Mouse (Mus musculus) embryonic facial prominence, embryonic 13.5 days (tissue): ENCODE results near the gene Mul1. TPM values are rescaled to one million over a fixed set of nuclear protein-coding genes. Genes with fewer than 3 reads are reported as not detected.
A peak's percentile ranks its signal among the peaks of the same experiment; 100 is the strongest.

Experiments
- ATAC-seq: fragments of 200-750 bp; cut with Nextera tagmentation; 2 replicates; pipeline ENCODE4 v1.8.0; 2017; ENCODE audit warnings: low read depth; ENCODE audit not compliant: insufficient number of reproducible peaks, insufficient read depth, low FRiP score, low TSS enrichment
- H3K27ac ChIP-seq: fragments of 300-500 bp; sonication (generic); 2 replicates; pipeline ENCODE4 v1.5.1; 2015; ENCODE audit warnings: moderate library complexity, mild to moderate bottlenecking, inconsistent platforms
- H3K27me3 ChIP-seq: fragments of 300-500 bp; sonication (generic); 2 replicates; pipeline ENCODE4 v1.6.1; 2015; ENCODE audit warnings: mild to moderate bottlenecking, inconsistent platforms
- H3K36me3 ChIP-seq: fragments of 300-500 bp; sonication (generic); 2 replicates; pipeline ENCODE4 v1.6.1; 2015; ENCODE audit warnings: mild to moderate bottlenecking, inconsistent platforms
- H3K4me1 ChIP-seq: fragments of 300-500 bp; sonication (generic); 2 replicates; pipeline ENCODE4 v1.6.1; 2015; ENCODE audit warnings: inconsistent platforms
- H3K4me2 ChIP-seq: fragments of 300-500 bp; sonication (generic); 2 replicates; pipeline ENCODE4 v1.6.1; 2015; ENCODE audit warnings: moderate library complexity, mild to moderate bottlenecking, inconsistent platforms
- H3K4me3 ChIP-seq: fragments of 300-500 bp; sonication (generic); 2 replicates; pipeline ENCODE4 v1.5.1; 2015; ENCODE audit warnings: mild to moderate bottlenecking, inconsistent platforms
- H3K9ac ChIP-seq: fragments of 300-500 bp; sonication (generic); 2 replicates; pipeline ENCODE4 v1.6.1; 2015; ENCODE audit warnings: mild to moderate bottlenecking, inconsistent platforms
- H3K9me3 ChIP-seq: fragments of 300-500 bp; sonication (generic); 2 replicates; pipeline ENCODE4 v1.6.1; 2016; ENCODE audit warnings: inconsistent platforms
- WGBS: fragments of 180-500 bp; shearing (Covaris S2); methylation state at CpG from one replicate; pipeline ENCODE4 v1.1.7; 2015; ENCODE audit warnings: mixed read lengths; 5-methylcytosine and 5-hydroxymethylcytosine counted together
- polyA plus RNA-seq: library from polyadenylated mRNA; unstranded; fragments of >200 nt; fragmentation: Nextera tagmentation; extraction: Ambion mirVana; gene quantifications from 2 replicates; pipeline ENCODE4 v1.2.1, GENCODE M21; 2015

Mul1 gene
- polyA plus RNA-seq, 1 experiment from 2014 or later, result 19.1 TPM

- no peak for ATAC-seq
- Histone ChIP-seq H3K9me3 (no peaks in the 10 kb centered on the region), H3K4me1 (peaks cover 24% of the 10 kb centered on the region), H3K36me3 (no peaks in the 10 kb centered on the region), H3K4me2 (peak overlapping the region; percentile 90), H3K9ac (peak overlapping the region; percentile 79), H3K27ac (peak overlapping the region; percentile 3), H3K27me3 (peaks cover 71% of the 10 kb centered on the region), H3K4me3 (peak overlapping the region; percentile 57)
- under 1% methylated on average over 58 of the region's 58 CpGs for WGBS
Measured at GRCm38 (mm10) chr4:138455141-138455955, 20.9 kb downstream of the Mul1 start.

- Histone ChIP-seq H3K9ac (peak overlapping the region; percentile 79), H3K4me3 (peak overlapping the region; percentile 57), H3K27ac (no peak overlapping the region), H3K36me3 (no peaks in the 10 kb centered on the region), H3K4me1 (peaks cover 24% of the 10 kb centered on the region), H3K4me2 (peak overlapping the region; percentile 90), H3K27me3 (peaks cover 69% of the 10 kb centered on the region), H3K9me3 (no peaks in the 10 kb centered on the region)
- WGBS, result 2% methylated on average over 17 of the region's 17 CpGs
- no peak for ATAC-seq
Measured at GRCm38 (mm10) chr4:138455956-138456341, 21.5 kb downstream of the Mul1 start.

- no peak overlapping the region for H3K27ac ChIP-seq
- no peak for ATAC-seq
- peak overlapping the region; percentile 79 for H3K9ac ChIP-seq
- peaks cover 24% of the 10 kb centered on the region for H3K4me1 ChIP-seq
- H3K36me3 ChIP-seq, result no peaks in the 10 kb centered on the region
- WGBS, result 6% methylated on average over 8 of the region's 8 CpGs
- H3K9me3 ChIP-seq, result no peaks in the 10 kb centered on the region
- H3K27me3 ChIP-seq, result peaks cover 63% of the 10 kb centered on the region
- peak overlapping the region; percentile 90 for H3K4me2 ChIP-seq
- H3K4me3 ChIP-seq, result peak overlapping the region; percentile 57
Measured at GRCm38 (mm10) chr4:138456536-138456935, 22.1 kb downstream of the Mul1 start.

- Histone ChIP-seq H3K27me3 (peaks cover 59% of the 10 kb centered on the region), H3K4me1 (peaks cover 24% of the 10 kb centered on the region), H3K4me3 (no peak overlapping the region), H3K4me2 (no peak overlapping the region), H3K27ac (no peak overlapping the region), H3K36me3 (no peaks in the 10 kb centered on the region), H3K9me3 (no peaks in the 10 kb centered on the region), H3K9ac (no peak overlapping the region)
- no peak for ATAC-seq
- 37% methylated on average over 4 of the region's 4 CpGs for whole genome bisulfite sequencing
Measured at GRCm38 (mm10) chr4:138457091-138457490, 22.6 kb downstream of the Mul1 start.

GRCm38 (mm10) chr4:138458171-138458570, 23.7 kb downstream of the Mul1 start:
- H3K9ac ChIP-seq, result no peak overlapping the region
- no peak overlapping the region for H3K4me2 ChIP-seq
- no peaks in the 10 kb centered on the region for H3K36me3 ChIP-seq
- H3K27ac ChIP-seq, result no peak overlapping the region
- ATAC-seq, result no peak
- H3K4me1 ChIP-seq, result peaks cover 34% of the 10 kb centered on the region
- H3K9me3 ChIP-seq, result no peaks in the 10 kb centered on the region
- H3K4me3 ChIP-seq, result no peak overlapping the region
- H3K27me3 ChIP-seq, result peaks cover 56% of the 10 kb centered on the region
- 72% methylated on average over 7 of the region's 7 CpGs for WGBS

GRCm38 (mm10) chr4:138458735-138459440, 24.4 kb downstream of the Mul1 start:
- H3K27me3 ChIP-seq, result peaks cover 49% of the 10 kb centered on the region
- no peaks in the 10 kb centered on the region for H3K9me3 ChIP-seq
- H3K27ac ChIP-seq, result no peak overlapping the region
- no peaks in the 10 kb centered on the region for H3K36me3 ChIP-seq
- H3K9ac ChIP-seq, result no peak overlapping the region
- no peak overlapping the region for H3K4me3 ChIP-seq
- peaks cover 34% of the 10 kb centered on the region for H3K4me1 ChIP-seq
- no peak for ATAC-seq
- no peak overlapping the region for H3K4me2 ChIP-seq
- WGBS, result 61% methylated on average over 5 of the region's 5 CpGs

GRCm38 (mm10) chr4:138459775-138460174, 25.3 kb downstream of the Mul1 start:
- Histone ChIP-seq H3K27me3 (peaks cover 50% of the 10 kb centered on the region), H3K9ac (no peak overlapping the region), H3K4me1 (peaks cover 42% of the 10 kb centered on the region), H3K4me3 (no peak overlapping the region), H3K9me3 (no peaks in the 10 kb centered on the region), H3K4me2 (no peak overlapping the region), H3K36me3 (no peaks in the 10 kb centered on the region), H3K27ac (no peak overlapping the region)
- 82% methylated on average over 6 of the region's 6 CpGs for WGBS
- ATAC-seq, result no peak

GRCm38 (mm10) chr4:138460910-138461309, 26.4 kb downstream of the Mul1 start:
- Histone ChIP-seq H3K27ac (no peak overlapping the region), H3K9ac (no peak overlapping the region), H3K4me1 (peaks cover 42% of the 10 kb centered on the region), H3K9me3 (no peaks in the 10 kb centered on the region), H3K27me3 (peaks cover 50% of the 10 kb centered on the region), H3K4me2 (no peak overlapping the region), H3K4me3 (no peak overlapping the region), H3K36me3 (no peaks in the 10 kb centered on the region)
- WGBS, result 26% methylated on average over 9 of the region's 9 CpGs
- ATAC-seq, result no peak

GRCm38 (mm10) chr4:138461471-138461870, 27.0 kb downstream of the Mul1 start:
- Histone ChIP-seq H3K4me2 (no peak overlapping the region), H3K27me3 (peaks cover 50% of the 10 kb centered on the region)
- 94% methylated on average over 5 of the region's 5 CpGs for WGBS

GRCm38 (mm10) chr4:138462971-138463831, 28.7 kb downstream of the Mul1 start:
- H3K36me3 ChIP-seq, result no peaks in the 10 kb centered on the region
- ATAC-seq, result no peak
- peak overlapping the region; percentile 60 for H3K27ac ChIP-seq
- H3K4me3 ChIP-seq, result no peak overlapping the region; the same call in 1 of the 2 replicates
- WGBS, result 3% methylated on average over 11 of the region's 11 CpGs
- no peaks in the 10 kb centered on the region for H3K9me3 ChIP-seq
- peak overlapping the region; percentile 48 for H3K4me2 ChIP-seq
- H3K4me1 ChIP-seq, result peaks cover 35% of the 10 kb centered on the region
- peak overlapping the region; percentile 40; the same call in 1 of the 2 replicates for H3K9ac ChIP-seq
- peaks cover 51% of the 10 kb centered on the region for H3K27me3 ChIP-seq

More at GRCm38 (mm10) chr4:138461471-138461870, 27.0 kb downstream of the Mul1 start:
- Histone ChIP-seq H3K4me1 (peaks cover 36% of the 10 kb centered on the region), H3K36me3 (no peaks in the 10 kb centered on the region), H3K9ac (no peak overlapping the region), H3K9me3 (no peaks in the 10 kb centered on the region), H3K4me3 (no peak overlapping the region), H3K27ac (no peak overlapping the region)
- ATAC-seq, result no peak

GRCm38 (mm10) chr4:138463832-138464487, 29.5 kb downstream of the Mul1 start:
- H3K27ac ChIP-seq, result no peak overlapping the region
- 8% methylated on average over 11 of the region's 11 CpGs for WGBS

More at GRCm38 (mm10) chr4:138463832-138464487, 29.5 kb downstream of the Mul1 start:
- no peak for ATAC-seq
- peaks cover 38% of the 10 kb centered on the region for H3K4me1 ChIP-seq
- peaks cover 44% of the 10 kb centered on the region for H3K27me3 ChIP-seq
- no peak overlapping the region for H3K4me3 ChIP-seq
- H3K9me3 ChIP-seq, result no peaks in the 10 kb centered on the region
- H3K9ac ChIP-seq, result peak overlapping the region; percentile 40; the same call in 1 of the 2 replicates
- no peaks in the 10 kb centered on the region for H3K36me3 ChIP-seq
- peak overlapping the region; percentile 48 for H3K4me2 ChIP-seq
